Mouse (Mus musculus) brain, embryonic 14.5 days (tissue): ENCODE measurements around the gene U2af1.

Experiments
- CTCF ChIP-seq: fragments of 200-500 bp; IDR thresholded peaks from 2 replicates; pipeline ENCODE4 v1.5.1; 2012; ENCODE audit warnings: inconsistent platforms, mild to moderate bottlenecking, moderate library complexity, borderline replicate concordance; ENCODE audit not compliant: insufficient read depth, insufficient read length; ENCODE audit errors: extremely low read depth
- POLR2A ChIP-seq: fragments of 200-500 bp; IDR thresholded peaks from 2 replicates; pipeline ENCODE4 v1.6.1; 2012; ENCODE audit warnings: mild to moderate bottlenecking, inconsistent platforms, borderline replicate concordance; ENCODE audit not compliant: poor library complexity, insufficient read depth, insufficient read length, severe bottlenecking; ENCODE audit errors: extremely low read depth

DNA sequence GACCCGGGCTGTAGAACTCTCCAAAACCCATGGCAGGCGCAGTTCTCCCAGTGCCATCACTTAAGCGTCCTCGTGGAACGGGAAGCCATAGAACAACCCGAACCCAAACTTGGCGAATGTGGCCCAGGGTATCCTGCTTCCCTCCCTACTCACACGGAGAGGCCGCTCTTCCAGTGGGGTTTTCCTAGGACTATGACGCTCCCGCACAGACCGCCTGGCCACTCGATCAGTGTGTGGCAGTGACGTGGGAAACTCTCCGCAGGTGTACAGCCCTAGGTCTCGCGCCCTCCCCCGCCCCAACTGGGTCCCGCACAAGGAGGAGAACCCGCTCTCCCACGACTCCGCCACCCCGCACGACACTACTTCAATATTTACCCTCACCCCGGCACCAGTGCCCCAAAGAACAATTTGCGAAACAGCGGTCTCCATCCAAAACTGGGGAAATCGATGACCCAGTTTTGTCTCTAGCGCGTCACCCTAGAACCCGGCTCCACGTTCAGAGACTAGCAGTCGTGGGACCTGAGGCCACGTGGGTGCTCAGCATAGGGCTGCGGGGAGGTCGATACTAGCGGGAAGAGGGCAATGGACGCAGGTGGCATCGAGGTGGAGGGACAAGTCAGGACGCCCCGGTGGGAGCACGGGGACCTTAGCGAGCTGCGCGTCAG lies 22.3 kb downstream of the U2af1 start:
- TF ChIP-seq CTCF (no peak), POLR2A (no peak)
